Mouse (Mus musculus) intestine, embryonic 14.5 days (tissue): ENCODE measurements around the gene Msi2. TPM values are rescaled to one million over a fixed set of nuclear protein-coding genes. Genes with fewer than 3 reads are reported as not detected.
A peak's percentile ranks its signal among the peaks of the same experiment; 100 is the strongest.

ENCODE experiments used
- ATAC-seq: fragments of 200-750 bp; cut with Nextera tagmentation; replicated peaks from 2 replicates; pipeline ENCODE4 v1.8.0; 2017; ENCODE audit warnings: low read depth, moderate number of reproducible peaks, moderate TSS enrichment, moderate library complexity; ENCODE audit not compliant: low FRiP score, low TSS enrichment
- DNase-seq: peaks from one replicate; pipeline ENCODE4 v3.0.0-alpha.2; 2018; ENCODE audit warnings: low spot score
- H3K27ac ChIP-seq: fragments of 300-500 bp; sonication (generic); 2 replicates; pipeline ENCODE4 v1.5.1; 2014; ENCODE audit warnings: low read depth, mild to moderate bottlenecking, control low read depth
- H3K27me3 ChIP-seq: fragments of 300-500 bp; sonication (generic); replicated peaks from 2 replicates; pipeline ENCODE4 v1.6.1; 2014; ENCODE audit warnings: low read length, control low read depth; ENCODE audit not compliant: control insufficient read depth, insufficient read depth
- H3K36me3 ChIP-seq: fragments of 300-500 bp; sonication (generic); 2 replicates; pipeline ENCODE4 v1.6.1; 2014; ENCODE audit warnings: low read length, control low read depth; ENCODE audit not compliant: control insufficient read depth, insufficient read depth
- H3K4me1 ChIP-seq: fragments of 300-500 bp; sonication (generic); replicated peaks from 2 replicates; pipeline ENCODE4 v1.6.1; 2014; ENCODE audit warnings: low read length, control low read depth, mixed read lengths; ENCODE audit not compliant: control insufficient read depth, insufficient read depth
- H3K4me2 ChIP-seq: fragments of 300-500 bp; sonication (generic); 2 replicates; pipeline ENCODE4 v1.6.1; 2014; ENCODE audit warnings: low read length
- H3K4me3 ChIP-seq: fragments of 300-500 bp; sonication (generic); 2 replicates; pipeline ENCODE4 v1.5.1; 2014; ENCODE audit warnings: low read depth, low read length, control low read depth, mixed read lengths
- H3K9ac ChIP-seq: fragments of 300-500 bp; sonication (generic); 2 replicates; pipeline ENCODE4 v1.6.1; 2014; ENCODE audit warnings: mild to moderate bottlenecking, low read length
- H3K9me3 ChIP-seq: fragments of 300-500 bp; sonication (generic); 2 replicates; pipeline ENCODE4 v1.6.1; 2016; ENCODE audit warnings: low read length, control low read depth; ENCODE audit not compliant: control insufficient read depth
- WGBS: fragments of 180-500 bp; shearing (Covaris S2); extraction: QIAGEN DNeasy Blood & Tissue Kit; methylation state at CpG from one replicate; pipeline ENCODE4 v1.1.7; 2014; 5-methylcytosine and 5-hydroxymethylcytosine counted together
- polyA plus RNA-seq: library from polyadenylated mRNA; unstranded; fragments of >200 nt; fragmentation: Nextera tagmentation; extraction: Ambion mirVana; gene quantifications from 2 replicates; pipeline ENCODE4 v1.2.1, GENCODE M21; 2014

The Msi2 gene
- polyA plus RNA-seq, 1 experiment from 2014 or later: 13.6 TPM

DNA sequence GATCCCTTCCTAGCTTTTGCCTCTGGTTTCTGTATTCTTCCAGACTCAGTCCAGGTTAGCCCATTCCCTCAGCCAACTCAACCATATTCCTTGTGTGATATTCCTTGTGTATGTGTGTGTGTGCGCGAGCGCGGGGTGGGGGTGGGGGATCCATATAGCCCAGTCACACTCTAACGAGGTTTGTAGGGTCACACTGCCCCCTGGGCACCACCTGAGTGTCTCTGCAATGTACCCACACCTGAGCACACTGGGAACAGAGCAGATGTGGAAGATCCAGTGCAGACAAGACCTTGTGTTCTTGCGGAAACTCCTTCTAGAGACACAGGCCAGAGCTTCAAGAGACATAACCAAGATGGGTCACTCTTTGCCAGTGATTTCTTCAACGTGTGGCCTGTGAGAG is 72.5 kb downstream of the Msi2 start:
- ATAC-seq (no peak), DNase-seq (no peak)
- no peaks in the 10 kb centered on the region for H3K9me3 ChIP-seq
- peaks cover 27% of the 10 kb centered on the region for H3K4me1 ChIP-seq
- H3K27ac ChIP-seq: no peak overlapping the region
- no peaks in the 10 kb centered on the region for H3K27me3 ChIP-seq
- no peak overlapping the region for H3K9ac ChIP-seq
- WGBS: 77% methylated on average over 7 of the region's 7 CpGs
- H3K4me2 ChIP-seq: no peak overlapping the region
- H3K36me3 ChIP-seq: peaks cover 6% of the 10 kb centered on the region; the same call in 1 of the 2 replicates
- H3K4me3 ChIP-seq: no peak overlapping the region

DNA sequence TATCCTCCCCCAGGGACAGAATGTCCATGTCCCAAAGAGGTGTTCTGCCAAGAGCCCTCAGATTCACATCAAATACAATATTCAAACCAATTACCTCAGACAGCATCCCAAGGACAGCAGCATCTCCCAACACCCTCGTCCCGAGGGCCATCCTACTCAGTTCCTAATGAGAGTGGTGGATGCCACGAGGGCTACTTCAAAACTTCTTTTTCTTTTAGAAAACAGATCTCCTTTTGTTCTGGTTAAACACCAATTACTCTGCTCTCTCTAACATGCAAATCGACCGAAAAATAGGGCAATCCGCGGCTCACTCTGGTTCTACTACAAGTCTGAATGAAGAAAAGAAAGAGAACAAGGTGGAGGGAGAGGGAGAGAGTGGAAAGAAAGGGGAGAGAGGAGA is 73.6 kb downstream of the Msi2 start:
- no peaks in the 10 kb centered on the region for H3K27me3 ChIP-seq
- H3K36me3 ChIP-seq: peaks cover 6% of the 10 kb centered on the region; the same call in 1 of the 2 replicates
- H3K27ac ChIP-seq: no peak overlapping the region
- H3K4me1 ChIP-seq: peaks cover 24% of the 10 kb centered on the region
- H3K9me3 ChIP-seq: no peaks in the 10 kb centered on the region
- ATAC-seq: no peak
- no peak overlapping the region for H3K9ac ChIP-seq
- H3K4me2 ChIP-seq: no peak overlapping the region
- 72% methylated on average over 7 of the region's 7 CpGs for WGBS
- no peak for DNase-seq
- no peak overlapping the region for H3K4me3 ChIP-seq

DNA sequence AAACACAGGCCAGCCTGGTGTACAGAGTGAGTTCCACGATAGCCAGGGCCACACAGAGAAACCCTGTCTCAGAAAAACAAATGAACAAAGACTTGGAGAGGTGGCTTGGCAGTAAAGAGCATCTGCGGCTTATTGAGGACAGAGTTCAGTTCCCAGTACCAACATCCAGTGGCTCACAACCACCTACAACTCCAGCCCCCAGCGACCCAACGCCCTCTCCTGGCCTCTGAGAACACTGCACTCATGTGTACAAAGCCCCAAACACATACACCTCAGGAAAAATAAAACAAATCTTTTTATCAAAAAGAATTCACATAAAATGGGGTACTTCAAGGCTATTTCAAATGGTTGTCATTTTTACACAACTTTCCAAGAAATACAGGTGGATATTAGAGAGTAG is 78.5 kb downstream of the Msi2 start:
- H3K27me3 ChIP-seq: no peaks in the 10 kb centered on the region
- peaks cover 4% of the 10 kb centered on the region; the same call in 1 of the 2 replicates for H3K4me1 ChIP-seq
- H3K4me3 ChIP-seq: no peak overlapping the region
- 70% methylated on average over 4 of the region's 4 CpGs for WGBS
- no peaks in the 10 kb centered on the region for H3K36me3 ChIP-seq
- no peak for DNase-seq
- no peak overlapping the region for H3K27ac ChIP-seq
- no peak overlapping the region for H3K4me2 ChIP-seq
- H3K9ac ChIP-seq: no peak overlapping the region
- no peak for ATAC-seq
- no peaks in the 10 kb centered on the region for H3K9me3 ChIP-seq

DNA sequence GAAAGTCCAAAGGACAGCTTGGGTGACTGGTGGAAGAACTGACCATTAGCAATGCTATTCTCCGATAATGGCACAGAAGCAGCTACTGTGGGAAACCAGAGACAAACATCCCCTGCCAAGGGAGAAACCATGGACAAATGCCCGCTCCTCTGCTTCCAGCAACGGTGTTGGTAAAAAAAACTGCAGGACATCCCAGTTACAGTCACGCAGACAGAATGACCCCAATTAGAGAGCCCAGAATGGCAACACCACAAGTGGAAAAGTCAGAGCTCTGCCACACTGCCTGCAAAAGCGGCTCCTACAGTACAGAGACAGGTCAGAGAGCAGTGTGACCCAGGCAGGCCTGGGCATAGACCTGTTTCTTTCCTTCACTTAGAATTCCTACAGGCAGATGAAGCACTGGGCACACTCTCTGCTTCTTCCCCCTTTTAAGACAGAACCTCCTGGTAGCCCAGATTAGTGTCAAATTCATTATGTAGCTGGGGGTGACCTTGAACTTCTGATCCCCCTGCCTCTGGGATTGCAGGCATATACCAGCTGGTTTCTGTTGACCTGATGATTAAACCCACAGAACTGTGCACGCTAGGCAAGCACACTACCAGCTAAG is 79.3 kb downstream of the Msi2 start:
- Histone ChIP-seq H3K9ac (no peak overlapping the region), H3K4me1 (0 out of 2 replicates have a peak, but pooled peaks cover 4% of the 10 kb centered on the region), H3K4me3 (no peak overlapping the region), H3K4me2 (no peak overlapping the region), H3K9me3 (no peaks in the 10 kb centered on the region), H3K27me3 (no peaks in the 10 kb centered on the region), H3K27ac (no peak overlapping the region), H3K36me3 (no peaks in the 10 kb centered on the region)
- 86% methylated on average over 6 of the region's 6 CpGs for WGBS
- DNase-seq (no peak), ATAC-seq (no peak)

DNA sequence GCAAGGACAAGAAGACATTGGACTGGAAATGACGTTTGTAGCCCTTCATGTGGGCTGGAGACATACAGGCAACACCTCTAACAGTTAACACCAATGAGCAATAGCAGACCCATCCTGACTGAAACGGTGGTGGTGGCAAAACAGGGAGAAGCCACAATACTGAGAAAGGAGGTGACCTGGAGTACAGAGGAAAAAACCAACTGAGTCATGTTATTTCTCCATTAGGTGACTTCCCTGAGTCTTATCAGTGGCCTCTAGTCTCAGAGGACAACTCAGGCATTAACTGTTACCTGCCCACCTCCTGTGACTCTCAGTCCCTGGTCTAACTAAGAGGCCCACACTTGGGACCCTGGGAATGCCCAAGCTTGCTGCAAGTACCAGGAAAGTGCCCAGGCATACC is 80.1 kb downstream of the Msi2 start:
- no peaks in the 10 kb centered on the region for H3K27me3 ChIP-seq
- H3K36me3 ChIP-seq: no peaks in the 10 kb centered on the region
- DNase-seq (no peak), ATAC-seq (no peak)
- no peak overlapping the region for H3K9ac ChIP-seq
- H3K4me3 ChIP-seq: no peak overlapping the region
- no peaks in the 10 kb centered on the region for H3K9me3 ChIP-seq
- no peak overlapping the region for H3K4me2 ChIP-seq
- 0 out of 2 replicates have a peak, but pooled peaks cover 4% of the 10 kb centered on the region for H3K4me1 ChIP-seq
- WGBS: 42% methylated on average over 2 of the region's 2 CpGs
- H3K27ac ChIP-seq: no peak overlapping the region

DNA sequence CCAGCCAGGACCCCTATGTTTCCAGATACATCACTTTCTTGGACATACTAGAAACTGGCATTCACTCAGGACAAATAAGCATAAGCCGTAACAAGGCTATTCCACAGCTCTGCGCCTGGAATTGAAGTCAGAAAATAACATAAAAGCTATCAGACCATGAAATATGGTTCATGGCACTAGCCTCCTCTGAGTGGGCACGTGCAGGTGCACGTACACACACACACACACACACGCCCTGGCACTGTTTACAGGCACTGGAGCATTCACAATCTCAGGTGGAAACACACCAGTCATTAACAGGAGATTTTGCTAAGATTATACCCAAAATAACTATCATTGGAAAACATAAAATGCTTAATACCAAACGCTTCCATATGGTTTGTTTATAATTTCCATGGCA is 81.4 kb downstream of the Msi2 start:
- 0 out of 2 replicates have a peak, but pooled peaks cover 4% of the 10 kb centered on the region for H3K4me1 ChIP-seq
- no peak for ATAC-seq
- H3K9me3 ChIP-seq: no peaks in the 10 kb centered on the region
- no peak overlapping the region for H3K4me3 ChIP-seq
- 91% methylated on average over 6 of the region's 6 CpGs for WGBS
- DNase-seq: no peak
- H3K27me3 ChIP-seq: no peaks in the 10 kb centered on the region
- no peak overlapping the region for H3K9ac ChIP-seq
- H3K4me2 ChIP-seq: no peak overlapping the region
- no peaks in the 10 kb centered on the region for H3K36me3 ChIP-seq
- no peak overlapping the region for H3K27ac ChIP-seq

DNA sequence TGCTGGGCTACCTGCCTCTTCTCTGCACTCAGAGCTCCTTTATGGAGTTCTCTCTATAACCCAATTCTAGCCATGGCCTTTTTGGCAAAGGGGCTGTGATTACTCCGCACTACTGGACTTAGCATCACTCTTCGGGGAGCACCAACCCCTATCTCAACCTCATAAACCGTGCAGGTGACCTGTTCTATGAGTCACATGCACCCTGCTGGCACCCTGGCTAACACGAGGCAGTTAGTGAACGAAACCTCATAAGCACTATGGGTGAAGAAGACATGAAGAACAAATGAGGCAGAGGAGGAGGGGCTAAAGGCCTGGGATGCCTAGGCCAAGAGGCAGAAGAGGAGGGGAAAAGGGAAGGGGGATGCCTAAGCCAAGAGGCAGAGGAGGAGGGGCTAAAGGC is 82.0 kb downstream of the Msi2 start:
- no peak for DNase-seq
- no peak overlapping the region for H3K4me3 ChIP-seq

DNA sequence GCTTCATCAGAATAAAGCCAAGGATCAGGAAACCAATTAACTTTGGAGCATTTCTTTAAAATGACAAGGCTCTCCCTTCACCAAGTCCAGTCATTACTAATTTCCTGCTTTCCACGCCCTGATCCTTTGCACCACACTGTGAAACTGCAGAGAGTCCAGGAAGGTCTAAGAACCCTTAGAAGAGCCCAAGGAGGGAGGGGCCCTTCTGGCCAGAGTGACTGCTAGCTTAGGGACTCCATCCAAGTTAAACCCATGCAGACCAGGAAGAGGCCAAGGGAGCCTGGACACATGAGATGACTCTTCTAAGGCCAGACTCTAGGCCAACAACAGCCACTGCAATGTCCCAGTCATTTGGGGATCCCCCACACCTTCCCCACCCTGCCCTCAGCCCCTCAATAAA is 83.7 kb downstream of the Msi2 start:
- Histone ChIP-seq H3K4me3 (no peak overlapping the region), H3K4me2 (no peak overlapping the region), H3K27ac (no peak overlapping the region), H3K9me3 (no peaks in the 10 kb centered on the region), H3K4me1 (peaks cover 8% of the 10 kb centered on the region), H3K27me3 (no peaks in the 10 kb centered on the region), H3K36me3 (no peaks in the 10 kb centered on the region), H3K9ac (no peak overlapping the region)
- WGBS: 83% methylated on average over 1 of the region's 1 CpGs
- 0 out of 2 replicates have a peak, but pooled peaks have one; percentile 40 for ATAC-seq
- no peak for DNase-seq

More for the DNA sequence above, 82.0 kb downstream of the Msi2 start:
- Histone ChIP-seq H3K9ac (no peak overlapping the region), H3K4me2 (no peak overlapping the region), H3K27me3 (no peaks in the 10 kb centered on the region), H3K36me3 (no peaks in the 10 kb centered on the region), H3K4me1 (0 out of 2 replicates have a peak, but pooled peaks cover 4% of the 10 kb centered on the region), H3K9me3 (no peaks in the 10 kb centered on the region), H3K27ac (no peak overlapping the region)
- 91% methylated on average over 5 of the region's 5 CpGs for WGBS
- no peak for ATAC-seq

DNA sequence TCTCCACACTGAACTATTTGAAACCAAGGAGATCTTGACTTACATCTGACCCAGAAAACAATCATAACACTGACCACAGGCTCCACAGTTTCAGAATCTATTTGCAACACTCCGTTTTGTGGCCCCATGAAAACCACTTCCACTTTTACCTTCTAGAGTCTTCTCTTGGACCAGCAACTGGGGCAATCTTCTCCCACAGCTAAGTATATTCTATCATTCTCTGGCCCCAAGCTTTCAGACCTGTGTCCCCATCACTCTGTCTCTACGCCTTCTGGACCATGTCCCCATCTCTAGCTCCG is 86.4 kb downstream of the Msi2 start:
- DNase-seq (no peak), ATAC-seq (no peak)
- Histone ChIP-seq H3K9ac (no peak overlapping the region), H3K36me3 (no peaks in the 10 kb centered on the region), H3K4me1 (peaks cover 14% of the 10 kb centered on the region), H3K9me3 (no peaks in the 10 kb centered on the region), H3K27ac (no peak overlapping the region), H3K4me2 (no peak overlapping the region), H3K27me3 (no peaks in the 10 kb centered on the region), H3K4me3 (no peak overlapping the region)
- WGBS: 89% methylated on average over 3 of the region's 3 CpGs
